Mouse (Mus musculus) limb, embryonic 13.5 days (tissue): Measurements from ENCODE around the gene Clint1. TPM values are rescaled to one million over a fixed set of nuclear protein-coding genes. Genes with fewer than 3 reads are reported as not detected.

Experiments
- ATAC-seq: fragments of 200-750 bp; cut with Nextera tagmentation; 2 replicates; pipeline ENCODE4 v1.8.0; 2017; ENCODE audit warnings: low read depth, moderate number of reproducible peaks, moderate TSS enrichment; ENCODE audit not compliant: low FRiP score
- H3K27ac ChIP-seq: fragments of 300-500 bp; sonication (generic); 2 replicates; pipeline ENCODE4 v1.5.1; 2015; ENCODE audit warnings: inconsistent platforms, mild to moderate bottlenecking, moderate library complexity
- H3K27me3 ChIP-seq: fragments of 300-500 bp; sonication (generic); 2 replicates; pipeline ENCODE4 v1.6.1; 2015; ENCODE audit warnings: mild to moderate bottlenecking, inconsistent platforms
- H3K36me3 ChIP-seq: fragments of 300-500 bp; sonication (generic); 2 replicates; pipeline ENCODE4 v1.6.1; 2015; ENCODE audit warnings: inconsistent platforms, mild to moderate bottlenecking, moderate library complexity
- H3K4me1 ChIP-seq: fragments of 300-500 bp; sonication (generic); 2 replicates; pipeline ENCODE4 v1.6.1; 2015; ENCODE audit warnings: inconsistent platforms
- H3K4me2 ChIP-seq: fragments of 300-500 bp; sonication (generic); replicated peaks from 2 replicates; pipeline ENCODE4 v1.6.1; 2015; ENCODE audit warnings: inconsistent platforms, mild to moderate bottlenecking, moderate library complexity
- H3K4me3 ChIP-seq: fragments of 300-500 bp; sonication (generic); 2 replicates; pipeline ENCODE4 v1.5.1; 2015; ENCODE audit warnings: moderate library complexity, mild to moderate bottlenecking, inconsistent platforms
- H3K9ac ChIP-seq: fragments of 300-500 bp; sonication (generic); 2 replicates; pipeline ENCODE4 v1.6.1; 2015; ENCODE audit warnings: mild to moderate bottlenecking, inconsistent platforms
- H3K9me3 ChIP-seq: fragments of 300-500 bp; sonication (generic); 2 replicates; pipeline ENCODE4 v1.6.1; 2016; ENCODE audit warnings: inconsistent platforms
- WGBS: fragments of 180-500 bp; shearing (Covaris S2); methylation state at CpG from one replicate; pipeline ENCODE4 v1.1.7; 2015; 5-methylcytosine and 5-hydroxymethylcytosine counted together
- polyA plus RNA-seq: library from polyadenylated mRNA; unstranded; fragments of >200 nt; fragmentation: Nextera tagmentation; extraction: Ambion mirVana; gene quantifications from 2 replicates; pipeline ENCODE4 v1.2.1, GENCODE M21; 2015

The Clint1 gene
- polyA plus RNA-seq, 1 experiment from 2014 or later: 86.7 TPM

GRCm38 (mm10) chr11:45918836-45919235 lies 67.0 kb downstream of the Clint1 start:
- WGBS: 92% methylated on average over 4 of the region's 4 CpGs
- no peak overlapping the region for H3K4me2 ChIP-seq
- no peaks in the 10 kb centered on the region for H3K27me3 ChIP-seq
- no peaks in the 10 kb centered on the region for H3K9me3 ChIP-seq
- H3K36me3 ChIP-seq: no peaks in the 10 kb centered on the region
- H3K4me3 ChIP-seq: no peak overlapping the region
- H3K9ac ChIP-seq: no peak overlapping the region
- no peak overlapping the region for H3K27ac ChIP-seq
- H3K4me1 ChIP-seq: peaks cover 13% of the 10 kb centered on the region
- no peak for ATAC-seq

- Histone ChIP-seq H3K4me3 (no peak overlapping the region), H3K27me3 (no peaks in the 10 kb centered on the region), H3K9me3 (no peaks in the 10 kb centered on the region), H3K27ac (no peak overlapping the region), H3K4me2 (peak overlapping the region; percentile 38), H3K4me1 (peaks cover 19% of the 10 kb centered on the region), H3K36me3 (no peaks in the 10 kb centered on the region), H3K9ac (peak overlapping the region; percentile 35; the same call in 1 of the 2 replicates)
- ATAC-seq: no peak
- 61% methylated on average over 8 of the region's 8 CpGs for WGBS
These were observed 69.2 kb downstream of the Clint1 start for GRCm38 (mm10) chr11:45921026-45921425.

- H3K27ac ChIP-seq: no peak overlapping the region
- no peaks in the 10 kb centered on the region for H3K9me3 ChIP-seq
- H3K9ac ChIP-seq: peak overlapping the region; percentile 35; the same call in 1 of the 2 replicates
- ATAC-seq: no peak
- 15% methylated on average over 10 of the region's 10 CpGs for WGBS
- no peaks in the 10 kb centered on the region for H3K27me3 ChIP-seq
- H3K36me3 ChIP-seq: no peaks in the 10 kb centered on the region
- peak overlapping the region; percentile 38 for H3K4me2 ChIP-seq
- no peak overlapping the region for H3K4me3 ChIP-seq
- H3K4me1 ChIP-seq: peaks cover 19% of the 10 kb centered on the region
These were observed 69.6 kb downstream of the Clint1 start for GRCm38 (mm10) chr11:45921480-45921898.

- no peak overlapping the region for H3K9ac ChIP-seq
- peaks cover 19% of the 10 kb centered on the region for H3K4me1 ChIP-seq
- H3K9me3 ChIP-seq: no peaks in the 10 kb centered on the region
- peaks cover 13% of the 10 kb centered on the region; the same call in 1 of the 2 replicates for H3K36me3 ChIP-seq
- H3K27me3 ChIP-seq: no peaks in the 10 kb centered on the region
- H3K27ac ChIP-seq: no peak overlapping the region
- ATAC-seq: no peak
- H3K4me2 ChIP-seq: no peak overlapping the region
- WGBS: 21% methylated on average over 6 of the region's 6 CpGs
- no peak overlapping the region for H3K4me3 ChIP-seq
These were observed 73.6 kb downstream of the Clint1 start for GRCm38 (mm10) chr11:45925436-45925835.

GRCm38 (mm10) chr11:45926640-45927082 lies 74.8 kb downstream of the Clint1 start:
- Histone ChIP-seq H3K27me3 (no peaks in the 10 kb centered on the region), H3K9me3 (no peaks in the 10 kb centered on the region), H3K4me3 (peak overlapping the region; percentile 42), H3K4me1 (peaks cover 12% of the 10 kb centered on the region), H3K27ac (no peak overlapping the region), H3K4me2 (peak overlapping the region; percentile 67), H3K9ac (peak overlapping the region; percentile 56), H3K36me3 (peaks cover 20% of the 10 kb centered on the region)
- peak; percentile 88 for ATAC-seq
- under 1% methylated on average over 9 of the region's 9 CpGs for WGBS

- Histone ChIP-seq H3K27me3 (no peaks in the 10 kb centered on the region), H3K27ac (no peak overlapping the region), H3K4me3 (no peak overlapping the region), H3K9me3 (no peaks in the 10 kb centered on the region), H3K36me3 (peaks cover 27% of the 10 kb centered on the region), H3K4me1 (peaks cover 9% of the 10 kb centered on the region), H3K9ac (no peak overlapping the region), H3K4me2 (no peak overlapping the region)
- ATAC-seq: no peak
- 59% methylated on average over 5 of the region's 5 CpGs for WGBS
These were observed 75.6 kb downstream of the Clint1 start for GRCm38 (mm10) chr11:45927456-45927855.

- no peak overlapping the region for H3K27ac ChIP-seq
- peaks cover 6% of the 10 kb centered on the region for H3K4me1 ChIP-seq
- WGBS: 88% methylated on average over 10 of the region's 10 CpGs
- H3K4me2 ChIP-seq: no peak overlapping the region
- H3K27me3 ChIP-seq: no peaks in the 10 kb centered on the region
- no peak overlapping the region for H3K4me3 ChIP-seq
- ATAC-seq: no peak
- H3K9me3 ChIP-seq: no peaks in the 10 kb centered on the region
- H3K36me3 ChIP-seq: peaks cover 47% of the 10 kb centered on the region
- no peak overlapping the region for H3K9ac ChIP-seq
These were observed 77.7 kb downstream of the Clint1 start for GRCm38 (mm10) chr11:45929541-45929940.

GRCm38 (mm10) chr11:45932771-45933170 lies 80.9 kb downstream of the Clint1 start:
- Histone ChIP-seq H3K4me3 (no peak overlapping the region), H3K27me3 (no peaks in the 10 kb centered on the region), H3K36me3 (peaks cover 80% of the 10 kb centered on the region), H3K9me3 (no peaks in the 10 kb centered on the region), H3K27ac (no peak overlapping the region), H3K9ac (no peak overlapping the region), H3K4me2 (no peak overlapping the region), H3K4me1 (no peaks in the 10 kb centered on the region)
- 94% methylated on average over 10 of the region's 10 CpGs for WGBS
- ATAC-seq: no peak

- ATAC-seq: no peak
- Histone ChIP-seq H3K9me3 (no peaks in the 10 kb centered on the region), H3K9ac (no peak overlapping the region), H3K36me3 (peaks cover 70% of the 10 kb centered on the region), H3K27ac (no peak overlapping the region), H3K4me2 (no peak overlapping the region), H3K4me3 (no peak overlapping the region), H3K4me1 (no peaks in the 10 kb centered on the region), H3K27me3 (no peaks in the 10 kb centered on the region)
- 97% methylated on average over 8 of the region's 8 CpGs for WGBS
These were observed 85.6 kb downstream of the Clint1 start for GRCm38 (mm10) chr11:45937478-45937877.

GRCm38 (mm10) chr11:45938917-45939316 lies 87.1 kb downstream of the Clint1 start:
- Histone ChIP-seq H3K27me3 (no peaks in the 10 kb centered on the region), H3K36me3 (peaks cover 56% of the 10 kb centered on the region), H3K27ac (no peak overlapping the region), H3K4me1 (peaks cover 13% of the 10 kb centered on the region), H3K4me2 (no peak overlapping the region), H3K9ac (no peak overlapping the region), H3K9me3 (no peaks in the 10 kb centered on the region), H3K4me3 (no peak overlapping the region)
- WGBS: 93% methylated on average over 8 of the region's 8 CpGs
- no peak for ATAC-seq

GRCm38 (mm10) chr11:45942281-45942680 lies 90.4 kb downstream of the Clint1 start:
- WGBS: 91% methylated on average over 7 of the region's 7 CpGs
- H3K27ac ChIP-seq: no peak overlapping the region
- no peak overlapping the region for H3K4me2 ChIP-seq
- peaks cover 23% of the 10 kb centered on the region for H3K36me3 ChIP-seq
- H3K9ac ChIP-seq: no peak overlapping the region
- ATAC-seq: no peak
- H3K4me1 ChIP-seq: peaks cover 14% of the 10 kb centered on the region
- H3K9me3 ChIP-seq: no peaks in the 10 kb centered on the region
- H3K27me3 ChIP-seq: no peaks in the 10 kb centered on the region
- no peak overlapping the region for H3K4me3 ChIP-seq

GRCm38 (mm10) chr11:45943108-45943705 lies 91.4 kb downstream of the Clint1 start:
- Histone ChIP-seq H3K9ac (peak overlapping the region; percentile 90), H3K36me3 (peaks cover 25% of the 10 kb centered on the region; the same call in 1 of the 2 replicates), H3K9me3 (no peaks in the 10 kb centered on the region), H3K4me2 (peak overlapping the region; percentile 93), H3K4me1 (peaks cover 14% of the 10 kb centered on the region), H3K4me3 (peak overlapping the region; percentile 85), H3K27ac (no peak overlapping the region), H3K27me3 (no peaks in the 10 kb centered on the region)
- WGBS: 50% methylated on average over 7 of the region's 7 CpGs
- no peak for ATAC-seq
